Mouse (Mus musculus): ENCODE results near the gene Sar1b. TPM values are rescaled to one million over a fixed set of nuclear protein-coding genes. Genes with fewer than 3 reads are reported as not detected.
"Not testable (repeated sequence)": the region's sequence is repeated elsewhere in the genome, so short reads cannot be mapped to it uniquely, and the experiment has no call there.

The Sar1b gene
- polyA plus RNA-seq, 1 experiment from 2014 or later = 116 TPM

- peak overlapping the region; percentile 86 for H3K4me2 ChIP-seq (replicated peaks; ENCODE audit: low read depth, low read length)
- no peaks in the 10 kb centered on the region for H3K36me3 ChIP-seq (ENCODE audit: control insufficient read depth, insufficient read depth, low read length)
- no peaks in the 10 kb centered on the region for H3K27me3 ChIP-seq (ENCODE audit: control insufficient read depth, insufficient read depth, low read length)
- peaks cover 7% of the 10 kb centered on the region for H3K4me1 ChIP-seq (ENCODE audit: control insufficient read depth, insufficient read depth, low read length)
- peak overlapping the region; percentile 98 for H3K4me3 ChIP-seq (ENCODE audit: low read length)
- peak; percentile 86 for ATAC-seq (ENCODE audit: low FRiP score, low TSS enrichment)
- no peaks in the 10 kb centered on the region for H3K9me3 ChIP-seq (ENCODE audit: control insufficient read depth, low read length)
- H3K9ac ChIP-seq (ENCODE audit: low read depth, low read length) = peak overlapping the region; percentile 97
- WGBS = under 1% methylated on average over 46 of the region's 46 CpGs
- H3K27ac ChIP-seq (ENCODE audit: low read depth, low read length) = peak overlapping the region; percentile 62; the same call in 1 of the 2 replicates
Observed at GRCm38 (mm10) chr11:51755621-51756311, 7.7 kb upstream of the Sar1b start.

GRCm38 (mm10) chr11:51756352-51756771 lies 7.1 kb upstream of the Sar1b start:
- H3K9me3 ChIP-seq (ENCODE audit: control insufficient read depth, low read length) = no peaks in the 10 kb centered on the region
- WGBS = under 1% methylated on average over 35 of the region's 41 CpGs
- peak; percentile 98 for ATAC-seq (ENCODE audit: low FRiP score, low TSS enrichment)
- H3K27ac ChIP-seq (ENCODE audit: low read depth, low read length) = peak overlapping the region; percentile 62; the same call in 1 of the 2 replicates
- H3K27me3 ChIP-seq (ENCODE audit: control insufficient read depth, insufficient read depth, low read length) = no peaks in the 10 kb centered on the region
- H3K4me1 ChIP-seq (ENCODE audit: control insufficient read depth, insufficient read depth, low read length) = peaks cover 7% of the 10 kb centered on the region
- no peaks in the 10 kb centered on the region for H3K36me3 ChIP-seq (ENCODE audit: control insufficient read depth, insufficient read depth, low read length)
- H3K9ac ChIP-seq (ENCODE audit: low read depth, low read length) = peak overlapping the region; percentile 97
- peak overlapping the region; percentile 86 for H3K4me2 ChIP-seq (replicated peaks; ENCODE audit: low read depth, low read length)
- peak overlapping the region; percentile 98 for H3K4me3 ChIP-seq (ENCODE audit: low read length)

GRCm38 (mm10) chr11:51757023-51757422 lies 6.5 kb upstream of the Sar1b start:
- no peak for ATAC-seq (ENCODE audit: low FRiP score, low TSS enrichment)
- Histone ChIP-seq H3K9ac (ENCODE audit: low read depth, low read length) (peak overlapping the region; percentile 97; the same call in 1 of the 2 replicates), H3K36me3 (ENCODE audit: control insufficient read depth, insufficient read depth, low read length) (no peaks in the 10 kb centered on the region), H3K27ac (ENCODE audit: low read depth, low read length) (no peak overlapping the region; the same call in 1 of the 2 replicates), H3K4me2 (replicated peaks; ENCODE audit: low read depth, low read length) (peak overlapping the region; percentile 86), H3K9me3 (ENCODE audit: control insufficient read depth, low read length) (no peaks in the 10 kb centered on the region), H3K27me3 (ENCODE audit: control insufficient read depth, insufficient read depth, low read length) (no peaks in the 10 kb centered on the region), H3K4me3 (ENCODE audit: low read length) (peak overlapping the region; percentile 98), H3K4me1 (ENCODE audit: control insufficient read depth, insufficient read depth, low read length) (peaks cover 7% of the 10 kb centered on the region)
- WGBS = 79% methylated on average over 11 of the region's 11 CpGs

- ATAC-seq (ENCODE audit: low FRiP score, low TSS enrichment) = no peak
- WGBS = 89% methylated on average over 5 of the region's 5 CpGs
- Histone ChIP-seq H3K27ac (ENCODE audit: low read depth, low read length) (no peak overlapping the region), H3K27me3 (ENCODE audit: control insufficient read depth, insufficient read depth, low read length) (no peaks in the 10 kb centered on the region), H3K4me3 (ENCODE audit: low read length) (no peak overlapping the region), H3K36me3 (ENCODE audit: control insufficient read depth, insufficient read depth, low read length) (no peaks in the 10 kb centered on the region), H3K9ac (ENCODE audit: low read depth, low read length) (no peak overlapping the region), H3K9me3 (ENCODE audit: control insufficient read depth, low read length) (no peaks in the 10 kb centered on the region), H3K4me2 (replicated peaks; ENCODE audit: low read depth, low read length) (no peak overlapping the region), H3K4me1 (ENCODE audit: control insufficient read depth, insufficient read depth, low read length) (peaks cover 7% of the 10 kb centered on the region)
Observed at GRCm38 (mm10) chr11:51757625-51758024, 5.9 kb upstream of the Sar1b start.

GRCm38 (mm10) chr11:51758207-51758606 lies 5.3 kb upstream of the Sar1b start:
- H3K4me3 ChIP-seq (ENCODE audit: low read length); H3K36me3 ChIP-seq (ENCODE audit: control insufficient read depth, insufficient read depth, low read length); ATAC-seq (ENCODE audit: low FRiP score, low TSS enrichment); H3K9me3 ChIP-seq (ENCODE audit: control insufficient read depth, low read length); H3K4me1 ChIP-seq (ENCODE audit: control insufficient read depth, insufficient read depth, low read length); H3K4me2 ChIP-seq (replicated peaks; ENCODE audit: low read depth, low read length); H3K27ac ChIP-seq (ENCODE audit: low read depth, low read length); H3K9ac ChIP-seq (ENCODE audit: low read depth, low read length); H3K27me3 ChIP-seq (ENCODE audit: control insufficient read depth, insufficient read depth, low read length): not testable (repeated sequence)
- 90% methylated on average over 5 of the region's 5 CpGs for WGBS

- Histone ChIP-seq H3K4me1 (ENCODE audit: control insufficient read depth, insufficient read depth, low read length) (peaks cover 8% of the 10 kb centered on the region), H3K36me3 (ENCODE audit: control insufficient read depth, insufficient read depth, low read length) (no peaks in the 10 kb centered on the region), H3K9ac (ENCODE audit: low read depth, low read length) (no peak overlapping the region), H3K9me3 (ENCODE audit: control insufficient read depth, low read length) (no peaks in the 10 kb centered on the region), H3K27me3 (ENCODE audit: control insufficient read depth, insufficient read depth, low read length) (no peaks in the 10 kb centered on the region), H3K4me2 (replicated peaks; ENCODE audit: low read depth, low read length) (no peak overlapping the region), H3K27ac (ENCODE audit: low read depth, low read length) (no peak overlapping the region), H3K4me3 (ENCODE audit: low read length) (no peak overlapping the region)
- WGBS = 78% methylated on average over 2 of the region's 2 CpGs
- no peak for ATAC-seq (ENCODE audit: low FRiP score, low TSS enrichment)
Observed at GRCm38 (mm10) chr11:51759251-51759650, 4.2 kb upstream of the Sar1b start.

GRCm38 (mm10) chr11:51759941-51760657 lies 3.4 kb upstream of the Sar1b start:
- whole genome bisulfite sequencing = 86% methylated on average over 6 of the region's 6 CpGs
- no peak for ATAC-seq (ENCODE audit: low FRiP score, low TSS enrichment)
- H3K27ac ChIP-seq (ENCODE audit: low read depth, low read length) = no peak overlapping the region

GRCm38 (mm10) chr11:51761241-51761640 lies 2.2 kb upstream of the Sar1b start:
- H3K4me3 ChIP-seq (ENCODE audit: low read length) = no peak overlapping the region
- H3K27me3 ChIP-seq (ENCODE audit: control insufficient read depth, insufficient read depth, low read length) = no peaks in the 10 kb centered on the region
- no peaks in the 10 kb centered on the region for H3K36me3 ChIP-seq (ENCODE audit: control insufficient read depth, insufficient read depth, low read length)
- H3K4me1 ChIP-seq (ENCODE audit: control insufficient read depth, insufficient read depth, low read length) = peaks cover 8% of the 10 kb centered on the region
- no peak overlapping the region for H3K4me2 ChIP-seq (replicated peaks; ENCODE audit: low read depth, low read length)
- no peaks in the 10 kb centered on the region for H3K9me3 ChIP-seq (ENCODE audit: control insufficient read depth, low read length)
- no peak overlapping the region for H3K9ac ChIP-seq (ENCODE audit: low read depth, low read length)
- no peak for ATAC-seq (ENCODE audit: low FRiP score, low TSS enrichment)
- WGBS = 70% methylated on average over 5 of the region's 5 CpGs
- no peak overlapping the region for H3K27ac ChIP-seq (ENCODE audit: low read depth, low read length)

More at GRCm38 (mm10) chr11:51759941-51760657, 3.4 kb upstream of the Sar1b start:
- no peaks in the 10 kb centered on the region for H3K9me3 ChIP-seq (ENCODE audit: control insufficient read depth, low read length)
- H3K4me3 ChIP-seq (ENCODE audit: low read length) = no peak overlapping the region
- no peak overlapping the region for H3K9ac ChIP-seq (ENCODE audit: low read depth, low read length)
- H3K27me3 ChIP-seq (ENCODE audit: control insufficient read depth, insufficient read depth, low read length) = no peaks in the 10 kb centered on the region
- no peak overlapping the region for H3K4me2 ChIP-seq (replicated peaks; ENCODE audit: low read depth, low read length)
- H3K4me1 ChIP-seq (ENCODE audit: control insufficient read depth, insufficient read depth, low read length) = peaks cover 8% of the 10 kb centered on the region
- H3K36me3 ChIP-seq (ENCODE audit: control insufficient read depth, insufficient read depth, low read length) = no peaks in the 10 kb centered on the region

- H3K27ac ChIP-seq (ENCODE audit: low read depth, low read length) = no peak overlapping the region
- H3K27me3 ChIP-seq (ENCODE audit: control insufficient read depth, insufficient read depth, low read length) = no peaks in the 10 kb centered on the region
- no peaks in the 10 kb centered on the region for H3K9me3 ChIP-seq (ENCODE audit: control insufficient read depth, low read length)
- peak overlapping the region; percentile 78 for H3K9ac ChIP-seq (ENCODE audit: low read depth, low read length)
- no peaks in the 10 kb centered on the region for H3K36me3 ChIP-seq (ENCODE audit: control insufficient read depth, insufficient read depth, low read length)
- H3K4me3 ChIP-seq (ENCODE audit: low read length) = peak overlapping the region; percentile 74
- H3K4me1 ChIP-seq (ENCODE audit: control insufficient read depth, insufficient read depth, low read length) = peaks cover 15% of the 10 kb centered on the region
- ATAC-seq (ENCODE audit: low FRiP score, low TSS enrichment) = no peak; the same call in 1 of the 2 replicates
- WGBS = 5% methylated on average over 13 of the region's 13 CpGs
- H3K4me2 ChIP-seq (replicated peaks; ENCODE audit: low read depth, low read length) = peak overlapping the region; percentile 46
Observed at GRCm38 (mm10) chr11:51763955-51764354, 468 bp downstream of the Sar1b start.

Measured in kidney, embryonic 14.5 days (tissue).